Mouse (Mus musculus) CD4-positive helper T cell, adult 2 months (primary cell): ENCODE results near the gene Fjx1.

Source experiments
- DNase-seq: peaks from one replicate; pipeline ENCODE4 v3.0.0-alpha.2; 2012; ENCODE audit warnings: low read depth, missing footprints, low spot score

The Fjx1 gene

GRCm38 (mm10) chr2:102426434-102426833 lies 25.9 kb downstream of the Fjx1 start:
- no peak for DNase-seq

GRCm38 (mm10) chr2:102416149-102416743 lies 36.1 kb downstream of the Fjx1 start:
- DNase-seq: no peak

DNA sequence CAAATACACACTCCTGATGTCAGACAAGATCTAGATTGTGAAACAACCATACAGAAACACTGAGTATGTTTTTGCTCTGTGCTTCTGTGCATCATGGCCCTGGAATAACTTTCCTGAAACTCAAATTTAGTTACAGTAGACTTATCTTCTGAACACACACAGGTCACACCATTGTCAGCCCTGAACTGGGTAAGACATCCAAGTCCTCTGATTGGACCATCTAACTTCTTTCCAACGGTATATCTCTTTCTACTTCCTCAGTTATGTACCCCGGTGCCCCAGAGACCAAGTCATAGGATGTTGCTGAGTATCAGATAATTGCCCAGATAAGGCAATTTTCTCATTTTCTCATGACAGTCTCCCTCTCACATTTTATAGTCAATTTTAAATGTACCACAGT lies 39.6 kb downstream of the Fjx1 start:
- DNase-seq: no peak

DNA sequence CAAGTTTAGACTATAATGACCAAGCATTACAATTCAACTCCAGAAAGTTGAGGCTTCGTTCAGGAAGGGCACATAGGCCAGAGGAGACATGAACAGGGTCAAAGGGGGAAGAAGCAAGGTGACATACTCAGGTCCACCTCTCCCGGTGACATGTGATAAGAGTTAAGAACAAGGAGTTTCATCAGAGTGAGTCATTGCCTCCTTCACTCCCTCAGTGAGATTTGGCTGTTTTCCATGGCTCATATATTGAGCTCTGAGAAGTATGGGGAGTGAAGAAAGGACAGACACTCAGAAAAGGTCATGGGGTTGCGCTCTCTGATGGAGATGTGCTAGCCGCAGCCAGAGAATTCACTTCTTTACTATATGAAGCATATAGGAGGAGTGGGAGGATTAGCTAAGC lies 41.7 kb downstream of the Fjx1 start:
- DNase-seq: no peak

DNA sequence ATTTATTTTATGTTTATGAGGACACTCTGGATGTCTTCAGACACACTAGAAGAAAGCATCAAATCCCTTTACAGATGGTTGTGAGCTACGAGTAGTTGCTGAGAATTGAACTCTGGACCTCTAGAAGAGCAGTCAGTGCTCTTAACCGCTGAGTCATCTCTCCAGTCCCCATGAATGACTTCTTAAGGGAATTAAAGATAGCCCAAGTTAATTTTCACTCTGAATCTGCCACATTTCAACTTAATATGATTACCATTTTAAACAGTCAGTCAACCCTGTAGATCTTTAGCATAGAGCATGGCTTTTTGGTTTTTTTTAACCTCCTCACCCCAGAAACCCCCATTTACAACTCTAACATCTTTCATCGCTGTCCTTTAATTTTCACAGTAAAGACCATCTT lies 42.6 kb downstream of the Fjx1 start:
- no peak for DNase-seq

GRCm38 (mm10) chr2:102407363-102408184 lies 44.7 kb downstream of the Fjx1 start, which contains the start of gene Trim44:
TSS of gene Trim44 (minus strand) at chr2:102407828.
- DNase-seq: no peak

DNA sequence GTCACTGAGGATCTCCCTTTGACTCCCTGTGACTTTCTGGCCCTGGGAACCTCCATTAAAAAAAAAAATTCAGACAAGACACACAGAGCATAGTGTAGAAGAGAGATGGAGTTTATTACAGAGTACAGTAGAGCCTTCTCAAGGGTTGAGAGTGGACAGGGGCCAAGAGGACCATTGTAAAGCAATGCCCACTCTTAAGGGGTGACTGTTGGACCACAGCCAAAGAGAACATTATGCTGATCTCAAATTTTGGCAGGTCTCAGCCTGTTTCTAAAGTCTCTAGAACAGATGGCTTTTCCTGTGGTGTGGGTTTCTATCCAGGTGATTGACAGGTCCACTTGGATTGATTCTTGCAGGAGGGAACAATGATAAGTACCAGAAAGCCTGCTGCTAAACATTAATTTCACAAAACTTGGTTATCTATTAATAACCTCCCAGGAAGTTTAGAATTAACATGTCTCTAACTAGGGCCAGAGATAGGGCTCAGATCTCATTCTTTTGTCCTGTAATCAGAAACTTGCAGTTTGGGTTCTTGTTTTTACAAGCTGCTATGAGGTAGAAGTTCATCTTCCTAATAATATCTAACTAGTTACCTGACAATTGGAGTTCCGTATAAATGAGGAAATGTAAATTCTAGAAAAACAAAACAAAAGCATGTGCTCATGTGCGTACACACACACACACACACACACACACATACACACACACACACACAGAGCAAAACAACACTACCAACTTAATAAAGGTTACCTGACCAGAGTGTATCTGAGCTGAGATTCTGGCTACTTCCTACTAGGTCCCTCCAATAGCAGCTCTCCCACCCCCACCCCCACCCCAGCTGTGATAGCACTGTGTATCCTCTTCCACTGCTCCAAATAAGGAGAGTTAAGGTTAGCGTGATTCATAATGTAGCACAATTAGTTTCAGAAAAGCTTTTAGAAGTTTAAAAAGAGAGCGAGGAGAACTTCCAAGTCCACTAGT lies 45.7 kb downstream of the Fjx1 start:
- DNase-seq: no peak

DNA sequence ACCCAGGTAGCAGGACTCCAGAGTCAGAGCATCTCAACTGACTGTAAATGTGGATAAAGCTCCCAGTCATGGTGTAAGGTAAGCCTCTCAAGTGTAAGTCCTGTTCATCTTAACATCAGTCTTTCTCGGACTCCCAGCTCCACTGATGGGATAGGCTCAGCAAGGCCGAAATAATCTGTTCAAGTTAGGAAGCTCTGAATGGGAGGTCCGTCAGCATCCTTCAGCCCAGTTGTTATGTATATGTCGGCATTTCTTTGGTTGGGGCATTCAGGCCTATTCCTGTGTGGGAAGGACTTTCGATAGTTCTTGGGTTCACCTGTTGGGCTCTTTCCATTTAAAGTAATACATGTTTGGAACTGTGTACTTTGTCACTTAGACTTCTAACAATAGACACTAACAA lies 48.3 kb downstream of the Fjx1 start:
- no peak for DNase-seq

- no peak for DNase-seq
These were observed 49.0 kb downstream of the Fjx1 start for GRCm38 (mm10) chr2:102403306-102403705.

- no peak for DNase-seq
These were observed 51.0 kb downstream of the Fjx1 start for GRCm38 (mm10) chr2:102401352-102401692.

DNA sequence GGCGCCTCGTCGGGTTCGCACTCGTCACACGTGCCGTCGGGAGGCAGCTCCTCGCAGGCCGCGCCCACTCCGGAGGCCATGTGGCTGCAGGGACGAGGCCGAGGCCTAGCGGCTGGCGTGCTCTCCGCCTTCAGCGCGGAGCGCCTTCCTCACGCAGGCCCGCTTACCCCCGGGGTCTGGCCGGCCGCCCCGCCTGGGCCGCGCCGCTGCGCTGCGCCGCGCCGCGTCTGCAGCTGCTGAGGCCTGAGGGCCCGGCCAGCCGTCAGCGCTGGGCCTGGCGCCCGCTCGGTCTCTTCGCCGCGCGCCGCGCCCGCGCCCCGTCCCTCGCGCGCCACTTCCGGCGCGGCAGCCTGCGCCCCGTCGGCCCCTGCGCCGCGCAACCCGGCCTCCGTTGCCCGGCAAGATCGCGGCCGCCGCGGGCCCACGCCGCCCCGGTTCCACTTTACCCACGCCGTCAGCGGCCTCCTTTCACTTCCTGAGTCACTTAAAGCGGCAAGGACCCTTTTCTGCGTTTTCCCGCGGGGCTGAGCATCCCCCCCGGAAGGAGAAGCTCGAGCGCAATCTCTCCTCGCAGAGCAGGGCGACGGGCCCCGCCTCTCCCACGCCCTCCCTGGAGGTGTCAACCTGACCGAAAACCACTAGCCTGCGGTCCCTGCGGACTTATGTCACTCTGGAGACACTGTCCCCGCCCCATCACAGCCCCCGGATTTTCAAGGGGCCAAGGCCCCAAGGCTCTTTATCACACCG lies 51.5 kb downstream of the Fjx1 start:
- peak; percentile 87 for DNase-seq

DNA sequence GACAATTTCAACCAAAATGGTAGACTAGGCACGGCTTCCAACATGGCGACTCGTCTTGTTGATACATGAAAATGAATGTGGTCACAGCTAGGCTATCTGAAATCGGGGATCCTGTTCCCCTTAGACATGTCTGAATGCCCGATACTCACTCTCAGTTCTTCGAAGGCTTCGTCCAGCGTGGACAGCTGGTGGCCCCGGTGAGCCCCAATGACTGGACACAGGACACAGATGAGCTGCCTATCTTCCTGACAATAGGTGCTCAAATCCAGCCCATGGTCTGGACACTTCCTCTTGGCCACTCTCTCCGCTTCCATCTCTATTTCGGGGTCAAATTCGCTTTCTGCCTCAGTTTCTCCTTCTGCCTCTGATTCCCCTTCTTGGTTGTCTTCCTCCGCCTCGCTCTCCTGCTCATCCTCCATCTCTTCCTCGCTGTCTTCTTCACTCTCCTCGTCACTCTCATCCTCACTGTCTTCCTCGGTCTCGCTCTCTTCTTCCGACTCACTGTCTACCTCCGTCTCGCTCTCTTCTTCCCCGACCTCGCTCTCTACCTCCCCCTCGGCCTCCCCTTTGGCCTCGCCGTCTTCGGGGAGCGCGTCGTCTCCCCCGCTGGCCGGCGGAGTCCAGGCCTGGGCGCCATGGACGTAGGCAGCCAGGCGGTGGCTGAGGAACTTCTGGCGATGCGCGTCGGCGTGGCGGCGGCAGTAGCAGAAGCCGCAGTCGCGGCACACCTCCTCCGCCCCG lies 52.3 kb downstream of the Fjx1 start:
- DNase-seq: no peak
